Mouse (Mus musculus) CH12.LX (cell line): ENCODE measurements at regions not wholly inside any gene's neighbourhood (a gene's known extent, or its start where the extent isn't known, plus 50 kb on each side); places are given as distances from the start of the nearest gene placed in this dataset.

Source experiments
- DNase-seq: peaks from one replicate; pipeline ENCODE4 v3.0.0-alpha.2; 2013; ENCODE audit errors: extremely low read depth
- H3K27ac ChIP-seq: 2 replicates; pipeline ENCODE4 v1.5.1; 2012; ENCODE audit warnings: low read depth, mild to moderate bottlenecking, control low read depth, moderate library complexity; ENCODE audit not compliant: insufficient read depth
- H3K27me3 ChIP-seq: replicated peaks from 2 replicates; pipeline ENCODE3; 2012; ENCODE audit warnings: inconsistent platforms
- H3K36me3 ChIP-seq, 2 experiments: replicated peaks in 1 of 2; 2 replicates each; pipeline versions ENCODE3 to v1.6.1; 2012; ENCODE audit warnings: inconsistent platforms in 1 of 2, low read length in 1 of 2, mild to moderate bottlenecking in 1 of 2, mixed read lengths in 1 of 2, moderate library complexity in 1 of 2; ENCODE audit not compliant: control insufficient read depth in 1 of 2, insufficient read depth in 1 of 2
- H3K4me1 ChIP-seq, 2 experiments: 2 replicates each; pipeline ENCODE4 v1.6.1; 2012; ENCODE audit warnings: inconsistent platforms in 1 of 2, moderate library complexity in 1 of 2; ENCODE audit not compliant: insufficient read depth in 2 of 2, control insufficient read depth in 1 of 2
- H3K4me2 ChIP-seq: 2 replicates; pipeline ENCODE4 v1.6.1; 2012; ENCODE audit warnings: low read depth, mild to moderate bottlenecking, control low read depth; ENCODE audit not compliant: poor library complexity, insufficient read depth, severe bottlenecking
- H3K4me3 ChIP-seq, 3 experiments: fragments of 150-350 bp in 1 of 3; sonication (generic) in 1 of 3; replicated peaks in 1 of 3; 2 replicates each; pipeline versions ENCODE3 to v1.5.1; 2011 to 2012; ENCODE audit warnings: low read depth in 2 of 3, low read length in 2 of 3, mild to moderate bottlenecking in 2 of 3, moderate library complexity in 2 of 3, control low read depth in 1 of 3, improper control_type of control experiment in 1 of 3, inconsistent platforms in 1 of 3, mixed read lengths in 1 of 3; ENCODE audit not compliant: poor library complexity in 1 of 3
- H3K79me2 ChIP-seq: replicated peaks from 2 replicates; pipeline ENCODE4 v1.6.1; 2012; ENCODE audit warnings: mild to moderate bottlenecking, moderate library complexity; ENCODE audit not compliant: control insufficient read depth, poor library complexity, insufficient read depth, severe bottlenecking; ENCODE audit errors: extremely low read depth
- H3K9ac ChIP-seq: 2 replicates; pipeline ENCODE4 v1.6.1; 2012; ENCODE audit warnings: low read depth, mild to moderate bottlenecking, control low read depth, moderate library complexity; ENCODE audit not compliant: insufficient read depth
- H3K9me3 ChIP-seq: replicated peaks from 2 replicates; pipeline ENCODE3; 2012; ENCODE audit warnings: low read length, inconsistent platforms, mixed read lengths
- BHLHE40 ChIP-seq: IDR thresholded peaks from 2 replicates; pipeline ENCODE4 v1.6.1; 2011; ENCODE audit warnings: mild to moderate bottlenecking, low read depth, low read length, improper control_type of control experiment
- CHD2 ChIP-seq: IDR thresholded peaks from 2 replicates; pipeline ENCODE4 v1.6.1; 2011; ENCODE audit warnings: low read length, improper control_type of control experiment
- CTCF ChIP-seq, 2 experiments: IDR thresholded peaks in 1 of 2; conservative IDR thresholded peaks in 1 of 2; 2 replicates each; pipeline ENCODE4 v1.5.1; 2011 to 2012; ENCODE audit warnings: low read depth in 2 of 2, low read length in 2 of 2, improper control_type of control experiment in 1 of 2, inconsistent platforms in 1 of 2, mild to moderate bottlenecking in 1 of 2, moderate library complexity in 1 of 2
- E2F4 ChIP-seq: IDR thresholded peaks from 2 replicates; pipeline ENCODE4 v1.6.1; 2011; ENCODE audit warnings: low read depth, low read length, improper control_type of control experiment; ENCODE audit not compliant: insufficient replicate concordance
- ELF1 ChIP-seq: IDR thresholded peaks from 2 replicates; pipeline ENCODE4 v1.6.1; 2014; ENCODE audit warnings: low read depth, mild to moderate bottlenecking, inconsistent platforms, low read length, improper control_type of control experiment
- EP300 ChIP-seq: IDR thresholded peaks from 2 replicates; pipeline ENCODE4 v1.6.1; 2011; ENCODE audit warnings: low read length, improper control_type of control experiment
- JUN ChIP-seq: IDR thresholded peaks from 2 replicates; pipeline ENCODE4 v1.6.1; 2011; ENCODE audit warnings: low read depth, mild to moderate bottlenecking, low read length, improper control_type of control experiment, moderate library complexity; ENCODE audit not compliant: insufficient read depth
- KAT2A ChIP-seq: IDR thresholded peaks from 2 replicates; pipeline ENCODE4 v1.6.1; 2012; ENCODE audit warnings: low read length, improper control_type of control experiment, inconsistent platforms; ENCODE audit not compliant: insufficient replicate concordance
- MAZ ChIP-seq: IDR thresholded peaks from 2 replicates; pipeline ENCODE4 v1.6.1; 2012; ENCODE audit warnings: low read depth, mild to moderate bottlenecking, inconsistent platforms, low read length, improper control_type of control experiment, moderate library complexity
- NRF1 ChIP-seq: IDR thresholded peaks from 2 replicates; pipeline ENCODE4 v1.6.1; 2014; ENCODE audit warnings: low read depth, mild to moderate bottlenecking, inconsistent platforms, low read length, improper control_type of control experiment, moderate library complexity
- POLR2A ChIP-seq: IDR thresholded peaks from 2 replicates; pipeline ENCODE4 v1.6.1; 2011; ENCODE audit warnings: low read depth, mild to moderate bottlenecking, improper control_type of control experiment, low read length
- RCOR1 ChIP-seq: conservative IDR thresholded peaks from 2 replicates; pipeline ENCODE4 v1.6.1; 2012; ENCODE audit warnings: low read depth, mild to moderate bottlenecking, inconsistent platforms, low read length, improper control_type of control experiment
- SIN3A ChIP-seq: IDR thresholded peaks from 2 replicates; pipeline ENCODE4 v1.6.1; 2012; ENCODE audit warnings: low read length, improper control_type of control experiment, inconsistent platforms
- SMC3 ChIP-seq: IDR thresholded peaks from 2 replicates; pipeline ENCODE4 v1.6.1; 2011; ENCODE audit warnings: low read depth, low read length, improper control_type of control experiment
- USF1 ChIP-seq: IDR thresholded peaks from 2 replicates; pipeline ENCODE4 v1.6.1; 2014; ENCODE audit warnings: low read depth, mild to moderate bottlenecking, inconsistent platforms, low read length, improper control_type of control experiment
- ZMIZ1 ChIP-seq: IDR thresholded peaks from 2 replicates; pipeline ENCODE4 v1.6.1; 2012; ENCODE audit warnings: low read depth, mild to moderate bottlenecking, inconsistent platforms, low read length, improper control_type of control experiment
- ZNF384 ChIP-seq: IDR thresholded peaks from 2 replicates; pipeline ENCODE4 v1.6.1; 2012; ENCODE audit warnings: low read depth, low read length, improper control_type of control experiment, inconsistent platforms
- dilution Hi-C: fragments of 300-500 bp; cut with MboI; formaldehyde crosslinking; loops from 2 replicates; pipeline ENCODE4 v1.14.3; 2020; ENCODE audit warnings: low sequenced_read_pairs; ENCODE audit not compliant: extremely low pct_unique_long_range_greater_than_20kb, extremely low pct_ligation_motif_present
- in situ Hi-C: fragments of 300-500 bp; cut with MboI; formaldehyde crosslinking; loops from 3 replicates; pipeline ENCODE4 v1.14.3; 2019; ENCODE audit warnings: low sequenced_read_pairs, low pct_ligation_motif_present, low pct_unique_long_range_greater_than_20kb, mixed read lengths

DNA sequence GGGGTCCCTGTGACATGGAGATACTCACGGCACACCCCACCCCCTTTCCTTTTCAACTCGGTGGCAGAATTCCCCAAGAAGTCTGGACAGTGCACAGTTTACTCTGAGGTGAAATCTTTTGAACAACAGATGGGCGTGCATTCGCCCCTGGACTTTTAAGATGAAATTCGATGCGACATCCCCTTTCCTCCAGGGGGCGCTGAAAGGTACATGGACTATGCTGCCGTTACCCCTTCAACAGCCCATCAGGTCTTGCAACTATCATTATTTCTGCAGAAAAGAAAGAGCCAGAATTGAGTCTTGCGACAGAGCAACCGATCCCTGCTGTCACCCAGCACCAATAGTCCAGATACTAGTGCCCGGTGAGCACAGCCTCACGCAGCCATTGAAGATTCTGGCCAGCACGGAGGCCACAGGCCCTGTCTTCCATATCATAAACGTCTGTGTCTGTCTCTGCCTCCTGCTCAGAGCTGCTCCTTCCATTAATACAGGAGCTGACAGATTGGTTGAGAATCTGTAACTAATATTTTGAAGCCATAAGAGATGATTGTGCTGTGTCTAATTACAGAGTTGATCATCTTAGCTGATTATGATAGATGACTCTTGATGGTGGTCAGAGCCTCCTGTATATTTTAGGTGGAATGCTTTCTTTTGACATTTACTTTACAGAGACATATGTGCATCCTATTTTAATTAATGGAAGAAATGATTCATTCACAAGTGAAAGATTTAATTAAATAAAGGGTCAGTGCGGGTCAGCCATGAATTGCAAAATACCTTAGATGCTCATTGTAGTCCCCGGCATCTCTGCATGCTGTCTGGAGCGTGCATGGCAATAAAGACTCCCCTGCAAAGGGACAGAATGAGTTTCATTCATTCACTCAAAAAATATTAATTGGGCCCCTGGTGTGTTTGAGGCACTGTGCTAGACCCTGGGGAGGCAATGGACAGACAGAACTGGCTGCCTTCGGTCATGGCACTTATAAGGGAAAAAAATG is 128.0 kb downstream of the Tm2d1 start:
- no peaks in the 10 kb centered on the region for H3K4me1 ChIP-seq
- H3K4me3 ChIP-seq = no peak overlapping the region
- TF ChIP-seq USF1 (no peak), MAZ (no peak), SIN3A (no peak), CHD2 (no peak), EP300 (no peak), POLR2A (no peak), E2F4 (no peak), ZMIZ1 (no peak), BHLHE40 (no peak), SMC3 (no peak)
- TF ChIP-seq, all 38 proteins: peak for 0
- no peak overlapping the region for H3K9ac ChIP-seq
- peaks cover 49% of the 10 kb centered on the region for H3K9me3 ChIP-seq
- H3K79me2 ChIP-seq = no peaks in the 10 kb centered on the region
- dilution Hi-C loops = no loop called here
- H3K4me2 ChIP-seq = no peak overlapping the region
- no peak overlapping the region for H3K27ac ChIP-seq
- H3K36me3 ChIP-seq = no peaks in the 10 kb centered on the region
- DNase-seq = no peak
- in situ Hi-C loops = no loop called here
- no peaks in the 10 kb centered on the region for H3K27me3 ChIP-seq

DNA sequence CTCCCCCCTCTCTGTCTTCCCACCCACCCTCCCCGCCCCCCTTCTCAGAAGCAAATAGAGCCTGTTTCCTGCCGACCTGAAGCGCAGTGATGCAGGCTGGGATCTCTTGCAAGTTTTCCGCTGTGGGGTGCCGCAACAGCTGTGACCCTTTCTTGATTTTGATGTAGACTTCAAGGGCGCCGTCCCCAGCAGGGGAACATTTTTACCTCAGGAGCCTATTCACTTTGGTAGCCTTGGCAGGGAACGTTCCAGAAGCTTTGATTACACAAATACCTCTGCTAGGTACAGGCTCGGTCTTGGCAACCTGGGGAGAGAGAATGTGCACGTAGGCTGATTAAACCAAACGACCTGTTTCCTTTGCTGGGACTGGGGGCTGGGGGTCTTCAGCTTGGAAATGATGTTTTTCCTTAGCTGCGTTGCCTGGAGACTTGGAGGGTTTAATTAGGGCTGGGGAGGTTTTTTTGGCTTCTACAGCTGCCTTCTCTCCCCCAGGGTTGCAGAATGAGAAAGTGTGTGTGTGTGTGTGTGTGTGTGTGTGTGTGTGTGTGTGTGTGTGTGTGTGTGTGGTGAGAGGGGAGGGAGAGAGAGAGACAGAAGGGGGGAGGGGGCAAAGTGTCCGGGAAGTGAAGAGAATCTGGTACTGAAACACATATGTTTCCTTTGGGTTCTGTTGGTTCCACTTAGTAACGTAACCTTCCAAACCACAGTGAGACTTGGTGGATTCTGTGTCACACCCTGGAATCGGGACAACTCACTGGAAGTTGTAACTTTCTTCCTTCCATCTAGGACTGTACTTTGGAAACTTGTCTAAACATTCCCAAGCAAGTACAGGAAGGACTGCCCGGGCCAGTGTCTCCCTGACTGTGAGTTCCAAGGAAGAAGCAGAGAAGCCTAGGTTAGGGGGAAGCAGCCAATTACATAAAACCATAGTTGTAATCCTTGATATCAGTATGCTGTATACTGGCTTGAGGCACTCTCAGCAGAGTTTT is 138.9 kb downstream of the Tm2d1 start:
- H3K79me2 ChIP-seq = no peaks in the 10 kb centered on the region
- H3K27ac ChIP-seq = no peak overlapping the region
- TF ChIP-seq JUN (no peak), ELF1 (no peak), ZNF384 (no peak), KAT2A (no peak), MAZ (no peak), CTCF (conservative IDR thresholded peaks at IDR 0.05 in 1 of 2, IDR thresholded peaks at IDR 0.05 in 1 of 2; ENCODE audit: low read depth in 2 of 2, low read length in 2 of 2) (no peak), NRF1 (no peak), RCOR1 (no peak), E2F4 (no peak)
- dilution Hi-C loops (no loop called here), in situ Hi-C loops (no loop called here)
- H3K36me3 ChIP-seq = no peaks in the 10 kb centered on the region
- no peaks in the 10 kb centered on the region for H3K27me3 ChIP-seq
- DNase-seq = no peak
- H3K9ac ChIP-seq = no peak overlapping the region
- no peak overlapping the region for H3K4me3 ChIP-seq
- no peak overlapping the region for H3K4me2 ChIP-seq
- H3K9me3 ChIP-seq = peaks cover 52% of the 10 kb centered on the region
- no peaks in the 10 kb centered on the region for H3K4me1 ChIP-seq
